Mouse (Mus musculus): ENCODE data around the gene Ttc7b.

DNA sequence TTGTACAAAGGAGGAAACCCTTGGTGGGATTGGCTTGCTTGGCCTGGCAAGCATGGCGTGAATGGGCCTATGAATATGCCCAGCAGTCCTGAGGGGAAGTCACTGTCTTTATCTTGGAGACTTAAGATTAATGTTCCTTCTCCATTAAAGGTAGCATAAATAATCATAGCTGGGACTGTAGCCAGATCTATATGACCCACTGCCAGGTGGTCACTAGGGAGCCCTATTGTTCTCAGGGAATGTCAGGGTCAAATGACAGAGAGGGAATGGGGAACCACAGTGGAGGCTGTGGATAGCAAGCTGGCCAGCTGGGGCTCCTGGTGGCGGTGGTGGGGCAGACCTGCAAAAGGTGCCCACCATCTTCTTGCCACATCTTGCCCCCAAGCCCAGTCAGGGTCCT is 221.8 kb downstream of the Ttc7b start:
- no peak for TF ChIP-seq EP300 (optimal IDR thresholded peaks at IDR 0.05)
- TF ChIP-seq CTCF (IDR thresholded peaks at IDR 0.05; ENCODE audit: low read depth) = no peak
